Mouse (Mus musculus) olfactory bulb, adult 2 months (tissue): ENCODE measurements around the gene Ang6.
"Not testable (repeated sequence)": the region's sequence is repeated elsewhere in the genome, so short reads cannot be mapped to it uniquely, and the experiment has no call there.

Experiments
- CTCF ChIP-seq: fragments of 200-500 bp; IDR thresholded peaks from 2 replicates; pipeline ENCODE4 v1.5.1; 2012; ENCODE audit warnings: low read depth, mild to moderate bottlenecking, low read length, moderate library complexity; ENCODE audit not compliant: insufficient read depth
- POLR2A ChIP-seq: fragments of 200-500 bp; IDR thresholded peaks from 2 replicates; pipeline ENCODE4 v1.6.1; 2012; ENCODE audit warnings: mild to moderate bottlenecking, low read depth, low read length, moderate library complexity; ENCODE audit not compliant: insufficient read depth

- not testable (repeated sequence) for TF ChIP-seq POLR2A, CTCF
These were observed 3.5 kb downstream of the Ang6 start for GRCm38 (mm10) chr14:43998455-43999000.
